Mouse (Mus musculus): ENCODE results near the gene Hhat. TPM values are rescaled to one million over a fixed set of nuclear protein-coding genes. Genes with fewer than 3 reads are reported as not detected.

Gene Hhat
- polyA plus RNA-seq, 1 experiment from 2014 or later, result 3.5 TPM

DNA sequence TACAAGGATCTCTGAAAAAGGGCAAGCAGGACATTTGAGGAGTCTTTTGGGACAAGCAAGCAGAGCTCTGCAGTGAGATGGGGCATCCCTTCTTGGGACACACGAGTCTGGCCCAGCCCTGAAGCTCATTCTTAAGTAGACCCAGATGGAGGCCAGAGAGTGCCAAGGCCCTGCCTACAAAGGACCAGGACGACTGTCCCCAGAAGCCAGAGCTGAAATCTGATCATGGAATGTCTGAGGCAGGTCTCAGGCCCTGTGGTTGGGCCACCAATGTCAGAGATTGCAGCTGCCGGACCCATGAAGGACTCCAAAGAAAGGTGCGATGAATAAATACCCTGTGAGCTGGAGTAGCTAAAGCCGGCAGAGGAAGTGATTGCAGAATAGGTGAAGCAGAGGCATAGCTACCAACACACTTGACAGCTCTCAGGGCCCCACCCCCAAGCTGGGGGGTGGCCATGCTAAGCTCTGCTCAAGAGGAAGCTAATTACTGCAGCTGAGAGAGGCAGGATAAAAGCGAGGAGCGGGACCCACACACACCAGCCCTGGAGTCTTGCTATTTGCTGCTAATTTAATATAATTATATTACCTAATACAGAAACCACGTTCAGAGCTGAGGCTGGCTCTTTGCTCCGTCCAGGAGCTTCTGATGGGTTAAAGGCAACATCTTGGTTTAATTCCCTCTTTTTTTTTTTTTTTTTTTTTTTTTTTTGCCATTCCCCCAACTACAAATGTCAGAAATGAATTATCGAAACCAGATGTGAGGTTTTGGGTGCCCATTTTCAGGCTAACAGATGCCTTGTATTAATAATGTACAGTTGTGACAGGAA lies 28.4 kb upstream of the Hhat start:
- Histone ChIP-seq H3K4me3 (ENCODE audit: low read depth, low read length) (no peak overlapping the region), H3K27ac (ENCODE audit: low read depth, low read length) (peak overlapping the region; percentile 40; the same call in 1 of the 2 replicates), H3K9ac (ENCODE audit: low read length) (no peak overlapping the region), H3K9me3 (replicated peaks; ENCODE audit: control insufficient read depth, low read length) (no peaks in the 10 kb centered on the region), H3K27me3 (replicated peaks; ENCODE audit: control insufficient read depth, insufficient read depth, low read length) (no peaks in the 10 kb centered on the region), H3K4me1 (ENCODE audit: control insufficient read depth, insufficient read depth, low read length) (peaks cover 8% of the 10 kb centered on the region), H3K36me3 (ENCODE audit: control insufficient read depth, insufficient read depth, low read length) (no peaks in the 10 kb centered on the region), H3K4me2 (ENCODE audit: low read length) (no peak overlapping the region)
- 19% methylated on average over 10 of the region's 10 CpGs for WGBS
- ATAC-seq, result peak; percentile 86
- peak; percentile 79 for DNase-seq (ENCODE audit: low spot score)

DNA sequence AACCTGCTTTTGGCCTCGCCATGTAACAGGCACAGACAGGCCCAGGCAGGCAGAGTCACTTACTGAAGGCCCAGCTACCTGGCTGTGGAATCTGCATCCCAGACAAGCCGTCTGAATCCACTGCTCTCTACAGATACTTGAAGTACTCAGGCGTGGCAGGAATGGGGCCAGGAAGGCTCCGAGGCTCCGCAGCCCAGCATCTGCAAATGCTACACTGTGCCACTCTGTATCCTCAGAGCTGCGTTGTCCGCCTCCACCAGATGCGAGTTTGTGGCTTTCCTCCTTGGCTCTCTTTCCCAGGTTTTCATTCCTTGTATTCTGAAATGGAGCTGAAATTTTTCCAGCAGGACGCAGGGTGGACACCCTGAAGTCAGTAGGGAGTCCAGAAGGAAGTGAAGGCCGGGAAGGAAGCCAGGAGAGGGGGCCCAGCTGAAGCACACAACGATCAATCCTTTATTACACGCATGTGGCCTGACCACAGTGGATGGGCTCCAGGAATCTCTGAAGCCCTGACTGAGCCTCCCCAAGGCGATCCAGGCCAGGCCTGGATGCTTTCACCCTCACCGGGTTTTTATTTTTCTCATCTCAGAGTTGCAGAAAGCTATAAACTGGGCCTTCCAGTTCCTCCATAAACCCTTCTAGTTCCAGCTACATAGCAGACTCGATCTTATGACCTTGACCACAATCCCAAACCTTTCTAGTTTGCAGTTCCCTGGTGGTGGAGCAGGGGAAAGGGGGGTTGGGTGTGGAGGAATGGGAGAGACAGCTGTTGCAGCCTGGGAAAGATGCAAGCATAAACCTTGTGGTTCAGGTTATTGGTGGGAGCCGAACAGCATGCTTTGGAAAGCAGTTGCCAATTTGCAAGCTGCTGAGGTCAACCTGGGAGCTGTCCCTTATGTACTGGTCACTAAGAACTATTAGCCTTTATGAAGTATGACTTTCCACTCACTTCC lies 27.5 kb upstream of the Hhat start:
- Histone ChIP-seq H3K4me3 (ENCODE audit: low read depth, low read length) (no peak overlapping the region), H3K27me3 (replicated peaks; ENCODE audit: control insufficient read depth, insufficient read depth, low read length) (no peaks in the 10 kb centered on the region), H3K27ac (ENCODE audit: low read depth, low read length) (peak overlapping the region; percentile 40; the same call in 1 of the 2 replicates), H3K4me1 (ENCODE audit: control insufficient read depth, insufficient read depth, low read length) (peaks cover 8% of the 10 kb centered on the region), H3K9ac (ENCODE audit: low read length) (no peak overlapping the region), H3K4me2 (ENCODE audit: low read length) (no peak overlapping the region), H3K9me3 (replicated peaks; ENCODE audit: control insufficient read depth, low read length) (no peaks in the 10 kb centered on the region), H3K36me3 (ENCODE audit: control insufficient read depth, insufficient read depth, low read length) (no peaks in the 10 kb centered on the region)
- WGBS, result 78% methylated on average over 16 of the region's 16 CpGs
- DNase-seq (ENCODE audit: low spot score), result no peak
- no peak for ATAC-seq

- H3K4me2 ChIP-seq (ENCODE audit: low read length), result no peak overlapping the region
- H3K27me3 ChIP-seq (replicated peaks; ENCODE audit: control insufficient read depth, insufficient read depth, low read length), result no peaks in the 10 kb centered on the region
- WGBS, result 40% methylated on average over 3 of the region's 3 CpGs
- DNase-seq (ENCODE audit: low spot score), result no peak
- H3K4me3 ChIP-seq (ENCODE audit: low read depth, low read length), result no peak overlapping the region
- H3K27ac ChIP-seq (ENCODE audit: low read depth, low read length), result peak overlapping the region; percentile 72
- H3K4me1 ChIP-seq (ENCODE audit: control insufficient read depth, insufficient read depth, low read length), result peaks cover 8% of the 10 kb centered on the region
- 0 out of 2 replicates have a peak, but pooled peaks have one; percentile 9 for ATAC-seq
- no peaks in the 10 kb centered on the region for H3K9me3 ChIP-seq (replicated peaks; ENCODE audit: control insufficient read depth, low read length)
- no peaks in the 10 kb centered on the region for H3K36me3 ChIP-seq (ENCODE audit: control insufficient read depth, insufficient read depth, low read length)
- H3K9ac ChIP-seq (ENCODE audit: low read length), result no peak overlapping the region
These were observed 25.9 kb upstream of the Hhat start for GRCm38 (mm10) chr1:192797011-192797274.

DNA sequence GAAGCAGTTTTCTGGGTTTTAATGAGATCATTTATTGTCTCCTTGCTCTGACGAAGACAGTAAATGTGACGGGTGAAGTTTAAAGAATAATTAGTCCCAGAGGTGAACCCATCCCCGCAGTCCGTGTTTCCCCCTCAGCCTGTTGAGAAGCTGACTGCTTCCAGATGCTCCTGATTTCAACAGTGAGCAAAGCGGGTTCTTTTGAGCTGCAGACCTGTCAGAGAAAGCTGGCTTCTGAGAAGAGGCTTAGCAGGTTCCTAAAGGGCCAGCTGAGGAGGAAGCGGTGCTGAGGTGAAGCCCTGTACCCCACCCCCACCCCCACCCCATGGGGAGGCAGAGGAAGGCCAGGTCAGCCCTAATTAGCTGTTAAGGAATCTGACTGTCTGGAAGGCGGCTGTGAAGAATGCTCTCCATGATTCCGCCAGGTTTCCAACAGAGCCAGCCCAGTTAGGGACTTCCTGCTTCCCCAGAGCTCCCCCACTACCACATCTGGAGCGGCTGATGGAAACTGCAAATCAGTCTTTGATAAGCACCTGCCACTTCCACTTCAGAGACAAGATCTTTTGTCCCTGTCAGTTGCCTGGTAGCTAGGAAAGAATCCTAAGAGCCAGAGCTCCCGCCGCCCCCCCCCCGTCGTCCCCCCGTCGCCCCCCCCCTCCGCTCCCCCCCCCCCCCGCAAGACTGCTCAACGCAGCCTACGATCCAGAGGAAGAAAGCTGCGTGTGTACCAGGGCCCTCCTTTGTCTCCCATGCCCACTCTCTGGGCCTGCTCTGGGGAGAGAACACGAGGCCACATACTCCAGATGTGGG lies 25.4 kb upstream of the Hhat start:
- peak overlapping the region; percentile 72 for H3K27ac ChIP-seq (ENCODE audit: low read depth, low read length)
- ATAC-seq (peak; percentile 41), DNase-seq (ENCODE audit: low spot score) (peak; percentile 63)
- H3K4me3 ChIP-seq (ENCODE audit: low read depth, low read length), result no peak overlapping the region
- H3K9ac ChIP-seq (ENCODE audit: low read length), result no peak overlapping the region
- WGBS, result 14% methylated on average over 11 of the region's 21 CpGs
- no peaks in the 10 kb centered on the region for H3K27me3 ChIP-seq (replicated peaks; ENCODE audit: control insufficient read depth, insufficient read depth, low read length)
- no peaks in the 10 kb centered on the region for H3K9me3 ChIP-seq (replicated peaks; ENCODE audit: control insufficient read depth, low read length)
- peaks cover 10% of the 10 kb centered on the region for H3K4me1 ChIP-seq (ENCODE audit: control insufficient read depth, insufficient read depth, low read length)
- H3K36me3 ChIP-seq (ENCODE audit: control insufficient read depth, insufficient read depth, low read length), result no peaks in the 10 kb centered on the region
- no peak overlapping the region for H3K4me2 ChIP-seq (ENCODE audit: low read length)

GRCm38 (mm10) chr1:192794957-192795745 lies 24.1 kb upstream of the Hhat start:
- Histone ChIP-seq H3K27me3 (replicated peaks; ENCODE audit: control insufficient read depth, insufficient read depth, low read length) (no peaks in the 10 kb centered on the region), H3K36me3 (ENCODE audit: control insufficient read depth, insufficient read depth, low read length) (no peaks in the 10 kb centered on the region), H3K27ac (ENCODE audit: low read depth, low read length) (no peak overlapping the region), H3K9ac (ENCODE audit: low read length) (no peak overlapping the region), H3K4me2 (ENCODE audit: low read length) (no peak overlapping the region), H3K9me3 (replicated peaks; ENCODE audit: control insufficient read depth, low read length) (no peaks in the 10 kb centered on the region), H3K4me1 (ENCODE audit: control insufficient read depth, insufficient read depth, low read length) (peaks cover 11% of the 10 kb centered on the region), H3K4me3 (ENCODE audit: low read depth, low read length) (no peak overlapping the region)
- ATAC-seq (no peak), DNase-seq (ENCODE audit: low spot score) (no peak)
- WGBS, result 69% methylated on average over 9 of the region's 9 CpGs

- peak; percentile 26 for DNase-seq (ENCODE audit: low spot score)
- Histone ChIP-seq H3K27ac (ENCODE audit: low read depth, low read length) (no peak overlapping the region), H3K4me1 (ENCODE audit: control insufficient read depth, insufficient read depth, low read length) (peaks cover 7% of the 10 kb centered on the region; the same call in 1 of the 2 replicates), H3K9me3 (replicated peaks; ENCODE audit: control insufficient read depth, low read length) (no peaks in the 10 kb centered on the region), H3K36me3 (ENCODE audit: control insufficient read depth, insufficient read depth, low read length) (no peaks in the 10 kb centered on the region), H3K4me3 (ENCODE audit: low read depth, low read length) (no peak overlapping the region), H3K4me2 (ENCODE audit: low read length) (no peak overlapping the region), H3K9ac (ENCODE audit: low read length) (no peak overlapping the region), H3K27me3 (replicated peaks; ENCODE audit: control insufficient read depth, insufficient read depth, low read length) (no peaks in the 10 kb centered on the region)
- 11% methylated on average over 7 of the region's 7 CpGs for WGBS
- no peak; the same call in 1 of the 2 replicates for ATAC-seq
These were observed 20.9 kb upstream of the Hhat start for GRCm38 (mm10) chr1:192791897-192792361.

DNA sequence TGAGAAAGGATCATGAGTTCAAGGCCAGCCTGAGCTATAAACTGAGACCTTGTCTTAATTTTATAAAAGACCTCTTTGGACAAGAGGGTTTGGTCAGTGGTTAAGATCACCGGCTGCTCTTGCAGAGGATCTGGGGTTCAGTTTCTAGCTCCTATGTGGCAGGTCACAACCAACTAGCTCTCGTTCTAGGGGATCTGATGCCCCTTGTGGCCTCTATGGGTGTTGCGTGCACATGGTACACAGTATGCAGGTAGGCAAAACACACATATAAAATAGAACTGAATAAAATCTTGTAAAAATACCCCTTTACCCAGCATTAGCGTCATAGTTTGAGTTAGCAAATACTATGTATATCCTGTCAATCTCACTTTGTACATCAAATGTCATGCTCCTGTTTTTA lies 19.4 kb upstream of the Hhat start:
- H3K27ac ChIP-seq (ENCODE audit: low read depth, low read length), result 0 out of 2 replicates have a peak overlapping the region, but pooled peaks have one; percentile 4
- peaks cover 3% of the 10 kb centered on the region; the same call in 1 of the 2 replicates for H3K4me1 ChIP-seq (ENCODE audit: control insufficient read depth, insufficient read depth, low read length)
- no peaks in the 10 kb centered on the region for H3K36me3 ChIP-seq (ENCODE audit: control insufficient read depth, insufficient read depth, low read length)
- no peaks in the 10 kb centered on the region for H3K27me3 ChIP-seq (replicated peaks; ENCODE audit: control insufficient read depth, insufficient read depth, low read length)
- H3K9ac ChIP-seq (ENCODE audit: low read length), result no peak overlapping the region
- H3K4me2 ChIP-seq (ENCODE audit: low read length), result no peak overlapping the region
- H3K4me3 ChIP-seq (ENCODE audit: low read depth, low read length), result no peak overlapping the region
- DNase-seq (ENCODE audit: low spot score) (peak; percentile 37), ATAC-seq (no peak)
- WGBS, result 80% methylated on average over 4 of the region's 4 CpGs
- no peaks in the 10 kb centered on the region for H3K9me3 ChIP-seq (replicated peaks; ENCODE audit: control insufficient read depth, low read length)

- 85% methylated on average over 11 of the region's 11 CpGs for WGBS
- peaks cover 7% of the 10 kb centered on the region; the same call in 1 of the 2 replicates for H3K4me1 ChIP-seq (ENCODE audit: control insufficient read depth, insufficient read depth, low read length)
- H3K9me3 ChIP-seq (replicated peaks; ENCODE audit: control insufficient read depth, low read length), result no peaks in the 10 kb centered on the region
- ATAC-seq, result no peak
- no peak overlapping the region for H3K4me3 ChIP-seq (ENCODE audit: low read depth, low read length)
- no peaks in the 10 kb centered on the region for H3K27me3 ChIP-seq (replicated peaks; ENCODE audit: control insufficient read depth, insufficient read depth, low read length)
- peak; percentile 31 for DNase-seq (ENCODE audit: low spot score)
- H3K27ac ChIP-seq (ENCODE audit: low read depth, low read length), result no peak overlapping the region
- H3K4me2 ChIP-seq (ENCODE audit: low read length), result no peak overlapping the region
- H3K9ac ChIP-seq (ENCODE audit: low read length), result no peak overlapping the region
- H3K36me3 ChIP-seq (ENCODE audit: control insufficient read depth, insufficient read depth, low read length), result no peaks in the 10 kb centered on the region
These were observed 18.8 kb upstream of the Hhat start for GRCm38 (mm10) chr1:192789828-192790227.

Data from forebrain, embryonic 14.5 days (tissue).